Mouse (Mus musculus): ENCODE results near the gene Gm5089.
A peak's percentile ranks its signal among the peaks of the same experiment; 100 is the strongest.

Gm5089 gene

GRCm38 (mm10) chr14:122450496-122451382 is at the start of gene Gm5089:
Gene Gm5089 (minus strand): TSS chr14:122451115.
- peak; percentile 95 for DNase-seq

DNA sequence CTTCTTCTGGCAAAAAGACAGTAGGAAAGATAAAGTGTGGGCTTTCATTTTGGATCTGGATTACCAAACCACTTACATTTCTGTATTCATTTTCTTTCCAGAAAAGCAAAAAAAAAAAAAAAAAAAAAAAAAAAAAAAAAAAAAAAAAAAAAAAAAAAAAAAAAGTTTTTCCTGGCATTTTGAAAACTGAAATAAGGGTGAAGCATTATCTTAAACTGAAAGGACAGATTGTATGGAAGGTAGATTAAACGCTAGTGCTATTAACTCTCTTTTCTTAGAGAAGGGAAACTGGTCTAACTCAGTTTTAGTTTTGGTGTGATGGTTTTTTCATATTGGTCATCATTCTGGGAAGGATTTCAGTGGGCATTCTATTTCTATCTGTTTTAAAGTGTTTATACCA is 41.1 kb upstream of the Gm5089 start:
- no peak for DNase-seq

- no peak for DNase-seq
Measured at GRCm38 (mm10) chr14:122491521-122491920, 40.6 kb upstream of the Gm5089 start.

- DNase-seq = peak; percentile 68
Measured at GRCm38 (mm10) chr14:122490441-122491328, 39.8 kb upstream of the Gm5089 start, which contains the start of gene Gm10837. Gene Gm10837 (plus strand): TSS chr14:122490586.

DNA sequence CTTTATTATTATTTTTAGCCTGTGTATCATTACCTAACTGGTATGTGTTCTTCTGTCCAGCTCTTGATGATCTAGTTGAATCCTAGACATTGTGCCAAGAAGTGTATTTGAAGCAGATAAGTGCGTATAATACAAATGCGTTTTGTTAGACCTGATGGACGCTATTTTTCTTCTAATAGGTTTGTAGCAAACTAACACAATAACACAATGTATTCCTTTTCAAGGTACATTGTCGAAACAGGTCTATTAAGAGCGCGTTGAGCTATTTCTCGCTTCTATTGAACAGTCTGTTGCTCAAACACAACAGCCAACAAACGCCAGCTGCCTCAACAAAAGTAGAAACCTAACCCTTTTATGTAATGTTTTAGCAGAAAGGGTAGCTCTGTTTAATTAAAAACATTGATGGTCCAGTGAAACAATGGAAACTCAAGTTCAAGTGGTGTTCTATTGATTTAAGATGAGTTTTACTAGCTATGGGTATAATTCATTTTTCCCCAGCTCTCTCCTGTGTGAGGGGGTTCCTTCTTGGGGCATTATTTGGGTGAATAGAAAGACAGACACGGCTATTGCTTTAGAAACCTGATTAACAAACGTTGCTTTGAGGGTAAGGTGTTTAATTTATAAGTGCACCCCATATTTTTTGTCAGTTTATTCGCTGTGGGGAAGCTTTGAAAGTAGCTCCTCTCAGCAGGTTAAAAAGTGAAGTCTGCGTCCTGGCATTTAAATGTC is 38.9 kb upstream of the Gm5089 start:
- DNase-seq = peak; percentile 64

DNA sequence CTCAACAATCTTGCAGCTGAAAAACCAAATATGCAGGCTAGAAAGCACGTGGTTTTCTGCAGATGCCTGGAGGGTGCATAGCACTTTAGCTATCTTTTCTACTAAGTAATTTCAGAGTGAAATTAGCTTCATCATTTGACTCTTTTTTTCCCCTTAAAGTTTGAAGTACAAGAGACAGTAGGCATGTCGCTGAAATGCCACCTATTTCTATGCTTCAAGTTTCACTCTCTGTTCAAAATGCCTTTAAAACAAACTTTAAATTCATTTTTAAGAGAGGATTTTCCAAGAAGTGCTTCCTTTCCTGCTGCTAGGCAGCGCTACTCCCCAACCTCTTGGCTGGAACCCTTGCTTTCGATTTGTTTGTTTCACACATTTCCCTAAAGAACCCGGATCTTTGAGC is 38.1 kb upstream of the Gm5089 start:
- DNase-seq = peak; percentile 57

DNA sequence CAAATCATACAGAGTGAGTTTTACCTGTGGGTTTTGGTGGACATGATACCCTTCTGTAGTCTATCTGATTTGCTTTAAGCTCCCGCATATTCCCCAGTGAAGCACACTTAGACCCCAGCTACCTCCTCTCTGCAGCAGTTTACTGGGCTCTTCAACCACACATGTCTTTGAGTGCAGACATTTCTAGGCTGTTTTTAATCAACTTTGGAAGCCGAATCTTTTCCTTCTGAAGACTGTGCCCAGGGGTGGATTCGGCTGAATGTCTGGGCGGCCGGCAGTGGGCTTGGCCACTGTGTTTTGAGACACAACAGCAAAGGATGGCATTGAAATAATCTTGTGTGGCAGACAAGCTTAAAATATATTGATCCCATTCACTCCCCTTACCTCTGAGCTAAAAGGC is 36.5 kb upstream of the Gm5089 start:
- peak; percentile 47 for DNase-seq

GRCm38 (mm10) chr14:122486611-122487010 is 35.7 kb upstream of the Gm5089 start:
- DNase-seq = peak; percentile 7

DNA sequence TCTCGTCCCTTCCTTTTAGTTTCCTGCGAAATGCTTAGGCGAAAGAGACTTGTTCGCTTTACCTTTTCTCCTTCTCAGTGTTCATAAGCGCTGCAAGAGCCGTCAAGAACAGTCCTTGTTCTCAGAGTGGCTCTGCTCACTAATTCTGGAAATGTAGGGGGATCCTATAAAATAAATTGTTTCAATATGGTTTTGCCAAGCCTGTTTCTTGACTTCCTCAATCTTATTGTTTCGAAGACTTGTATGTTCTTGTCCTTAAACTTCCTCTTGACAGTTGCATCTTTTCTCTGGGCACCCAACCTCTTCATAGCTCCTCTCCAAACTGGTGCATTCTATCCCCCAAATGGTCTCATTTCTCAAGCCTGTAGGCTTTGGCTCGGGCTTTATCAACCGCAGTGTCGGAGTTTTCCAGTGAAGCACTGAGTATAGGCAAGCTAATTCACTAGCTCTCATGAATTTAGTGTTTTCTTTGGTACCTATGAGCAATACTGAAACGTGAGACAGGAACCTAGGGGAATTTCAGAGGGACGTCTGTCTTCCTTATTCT is 34.8 kb upstream of the Gm5089 start:
- DNase-seq = peak; percentile 50

DNA sequence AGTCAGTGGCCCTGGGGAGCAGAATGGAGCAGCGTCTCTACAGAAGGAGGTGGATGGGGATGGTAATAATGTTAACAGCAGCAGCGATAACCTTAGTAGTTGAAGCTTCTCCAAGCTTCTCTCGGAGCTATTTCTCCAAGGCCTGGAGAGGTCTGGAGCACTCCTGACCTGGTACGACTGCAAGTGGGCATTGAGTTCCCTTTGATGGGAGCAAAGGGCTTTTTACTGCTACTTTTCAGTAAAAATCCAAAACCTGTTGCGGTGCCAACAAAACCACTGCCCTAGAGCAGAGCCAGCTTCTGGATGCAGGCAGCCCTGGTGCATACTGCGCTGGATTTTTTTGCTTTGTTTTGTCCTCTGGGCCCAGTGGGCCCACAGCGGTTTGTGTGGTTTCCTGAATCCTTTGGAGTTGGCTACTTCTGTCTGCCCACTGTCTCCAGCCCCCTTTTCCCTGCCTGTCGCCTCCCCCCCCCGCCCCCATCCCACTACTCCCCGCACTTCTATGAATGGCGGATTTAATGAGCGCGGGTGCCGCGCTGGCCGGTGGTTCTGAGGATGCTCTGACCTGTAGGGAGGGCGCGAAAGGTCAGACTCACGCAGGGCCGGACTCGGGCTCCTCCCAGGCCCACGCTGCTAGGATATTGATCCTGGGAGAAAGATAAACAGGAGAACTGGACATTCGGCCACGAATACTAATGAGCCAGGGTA is 34.1 kb upstream of the Gm5089 start:
- DNase-seq = peak; percentile 70

- DNase-seq = no peak
Measured at GRCm38 (mm10) chr14:122484458-122484843, 33.5 kb upstream of the Gm5089 start.

DNA sequence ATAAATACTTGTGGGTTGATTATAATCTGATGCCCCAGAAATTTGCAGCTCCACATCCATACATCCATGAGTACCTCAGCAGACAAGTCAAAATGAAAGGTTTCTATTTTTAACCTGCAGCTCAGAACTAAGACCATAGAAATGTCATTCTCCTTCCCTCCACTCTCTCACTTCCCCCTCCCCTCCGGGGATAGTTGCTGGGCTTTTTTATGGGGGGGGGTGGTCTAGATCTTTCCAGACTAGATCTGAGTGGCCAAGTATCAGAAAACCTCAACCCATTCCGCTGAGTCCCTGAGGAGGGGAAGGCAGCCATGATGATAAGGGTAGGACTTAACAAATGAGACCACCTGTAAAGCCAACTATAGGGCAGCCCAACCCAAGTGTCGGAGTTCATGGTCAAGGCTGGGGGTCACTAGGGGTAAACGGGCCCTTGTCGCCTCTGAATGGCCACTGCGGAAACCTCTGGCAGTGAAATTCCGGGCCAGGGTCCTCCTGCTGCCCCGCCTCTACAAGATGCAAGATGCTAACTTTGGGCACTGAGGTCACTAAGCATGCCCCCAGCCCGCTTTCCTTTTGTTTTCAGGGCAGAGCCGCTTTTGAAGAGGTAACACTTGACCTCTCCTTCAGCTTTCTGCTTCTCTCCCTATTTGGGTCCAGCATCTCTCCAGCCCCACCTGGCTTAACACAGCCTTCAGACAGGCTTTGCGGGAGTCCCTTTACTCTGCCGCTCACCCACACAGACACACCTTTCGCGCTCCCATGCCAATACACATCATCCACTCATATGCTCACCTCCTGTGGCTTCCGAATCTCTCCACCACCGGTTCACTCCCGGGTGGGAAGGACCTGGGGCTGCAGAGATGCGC is 32.9 kb upstream of the Gm5089 start:
- DNase-seq = peak; percentile 31

- no peak for DNase-seq
Measured at GRCm38 (mm10) chr14:122483024-122483385, 32.1 kb upstream of the Gm5089 start.

DNA sequence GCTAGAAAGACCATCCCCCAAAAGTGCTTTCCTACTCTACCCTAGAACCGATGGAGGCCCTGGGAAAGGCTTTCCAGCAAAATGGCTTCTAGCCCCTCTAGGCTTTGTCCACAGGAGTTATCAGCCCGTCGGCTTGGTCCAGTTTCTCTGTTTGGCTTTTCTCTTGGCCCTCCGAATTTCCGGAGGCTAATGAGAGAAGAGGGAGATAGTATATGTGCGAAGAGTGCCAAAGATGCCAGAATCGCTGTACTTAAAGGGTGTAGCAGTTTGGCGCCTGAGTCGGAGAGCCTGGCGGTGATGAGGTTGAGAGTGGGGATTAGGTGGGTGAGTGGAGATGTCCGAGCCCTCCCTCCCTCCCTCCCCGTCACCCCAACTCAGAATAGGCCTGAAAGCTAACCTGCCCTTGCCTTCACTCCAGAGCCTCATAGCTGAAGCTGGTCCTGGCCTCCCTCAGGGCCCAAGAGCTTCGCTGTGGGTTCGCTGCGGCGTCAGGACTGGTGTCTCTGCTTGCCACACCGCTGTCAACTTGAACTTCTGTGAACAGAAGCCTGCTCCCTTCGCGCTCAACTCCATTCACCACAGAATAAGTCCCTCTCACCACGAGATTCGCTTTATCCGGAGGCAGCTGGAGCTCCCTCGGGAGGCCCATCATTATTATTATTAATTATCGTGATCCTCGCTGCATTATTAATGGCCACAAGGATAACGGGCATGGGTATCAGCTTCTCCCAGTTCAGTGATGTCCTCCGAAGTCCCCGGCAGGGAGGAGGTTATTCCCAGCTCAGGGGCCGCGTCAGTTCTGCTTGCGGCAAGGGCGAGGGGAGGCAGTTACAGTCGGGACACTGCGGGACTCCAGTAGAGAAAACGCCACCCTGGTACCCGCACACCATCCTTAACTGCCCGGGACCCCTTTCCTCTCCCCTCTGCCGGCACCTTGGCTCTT is 31.4 kb upstream of the Gm5089 start:
- peak; percentile 85 for DNase-seq

GRCm38 (mm10) chr14:122481181-122481580 is 30.3 kb upstream of the Gm5089 start:
- peak; percentile 53 for DNase-seq

DNA sequence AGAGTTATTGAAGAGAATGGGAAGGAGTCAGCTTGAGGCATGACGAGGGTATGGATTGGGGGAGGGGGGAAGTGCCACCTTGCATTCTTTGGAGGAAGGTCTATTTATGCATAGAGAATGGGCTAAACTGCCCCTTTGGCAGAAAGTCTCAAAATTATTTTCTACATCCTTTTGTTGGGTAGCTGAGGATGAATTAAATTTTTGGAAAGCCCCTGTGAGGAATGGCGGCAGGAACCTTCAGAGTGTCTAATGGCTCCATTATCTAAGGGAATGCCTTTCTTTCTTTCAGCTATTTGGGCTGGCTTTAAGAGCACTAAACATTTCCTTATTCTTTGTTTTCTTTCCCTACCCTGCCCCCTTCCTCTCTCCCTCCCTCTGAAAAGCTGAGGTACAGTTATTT is 29.4 kb upstream of the Gm5089 start:
- peak; percentile 37 for DNase-seq

DNA sequence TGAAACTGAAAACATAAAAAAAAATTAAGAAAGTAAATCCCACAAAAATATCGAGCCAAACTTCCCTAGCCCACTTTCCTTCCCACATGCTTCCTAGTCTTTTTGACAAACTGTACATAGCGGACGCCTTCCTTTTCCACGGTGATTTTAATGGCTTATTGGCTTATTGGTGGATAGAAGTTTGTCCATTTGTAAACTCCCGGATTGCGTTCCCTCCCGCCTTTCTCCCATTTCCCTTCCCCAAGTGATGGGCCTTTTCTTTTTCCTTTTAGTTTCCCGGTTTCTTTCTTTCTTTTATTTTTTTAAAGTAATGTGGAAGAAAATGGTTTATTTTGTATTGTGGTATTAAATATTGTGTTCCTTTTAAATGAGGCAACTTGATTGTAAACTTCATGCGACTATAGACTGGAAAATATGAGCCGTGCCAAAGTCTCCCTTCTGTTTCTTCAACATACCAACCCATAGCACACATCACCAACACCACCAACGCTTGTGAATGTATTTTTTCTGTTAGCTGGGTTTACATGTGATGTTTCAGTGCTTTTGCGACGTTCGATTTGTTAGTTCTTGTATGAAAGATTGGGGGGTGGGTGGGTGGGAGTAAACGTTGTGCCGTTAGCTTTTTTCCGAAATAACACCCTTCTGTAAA is 28.7 kb upstream of the Gm5089 start:
- peak; percentile 35 for DNase-seq

DNA sequence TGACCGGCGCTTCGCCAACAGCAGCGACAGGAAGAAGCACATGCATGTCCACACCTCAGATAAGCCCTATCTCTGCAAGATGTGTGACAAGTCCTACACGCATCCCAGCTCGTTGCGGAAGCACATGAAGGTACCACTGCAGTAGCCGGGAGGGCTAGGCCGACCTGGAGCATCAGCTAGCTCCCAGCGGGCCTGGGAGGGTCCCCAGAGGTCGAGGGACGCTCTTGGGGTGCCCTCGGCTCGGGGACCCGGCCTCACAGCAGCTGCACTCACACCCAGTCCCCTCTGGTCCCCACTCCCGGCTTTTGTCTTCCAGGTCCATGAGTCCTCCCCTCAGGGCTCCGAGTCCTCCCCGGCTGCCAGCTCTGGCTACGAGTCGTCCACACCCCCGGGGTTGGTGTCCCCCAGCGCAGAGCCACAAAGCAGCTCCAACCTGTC is 27.7 kb upstream of the Gm5089 start:
- DNase-seq = peak; percentile 73

DNA sequence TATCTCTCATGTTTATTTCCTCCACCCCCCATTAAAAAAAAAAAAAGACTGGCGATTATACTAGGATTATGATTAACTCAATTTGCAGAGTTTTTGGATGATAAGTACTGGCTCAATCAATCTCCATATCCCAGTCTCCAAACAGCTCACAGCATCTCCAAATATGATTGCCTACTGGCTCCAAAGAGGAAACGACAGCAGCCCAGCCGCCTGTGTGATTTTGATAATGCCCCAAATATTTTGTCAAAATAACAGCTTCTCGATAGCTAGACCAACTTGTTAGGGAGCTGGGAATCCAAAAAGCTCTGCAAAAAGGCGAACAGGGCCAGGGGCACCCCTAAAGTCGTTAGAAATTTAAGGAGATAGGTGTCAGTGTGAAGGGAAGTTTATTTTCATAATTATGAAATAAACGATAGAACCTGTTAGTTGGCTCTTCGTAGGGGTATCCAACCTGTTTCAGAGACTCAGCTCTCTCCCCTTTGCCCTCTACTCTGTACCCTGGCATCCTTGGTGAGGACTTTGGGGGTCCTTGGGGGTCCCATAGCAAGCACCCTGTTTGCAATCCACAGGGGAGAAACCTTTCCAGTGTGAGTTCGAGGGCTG is 27.2 kb upstream of the Gm5089 start:
- peak; percentile 39 for DNase-seq
